Mouse (Mus musculus) lung, postnatal 36 days (tissue): ENCODE data around the gene Rpl10a.

Experiments
- DNase-seq: peaks from one replicate; pipeline ENCODE4 v3.0.0; 2022; ENCODE audit warnings: mixed read lengths

The Rpl10a gene

DNA sequence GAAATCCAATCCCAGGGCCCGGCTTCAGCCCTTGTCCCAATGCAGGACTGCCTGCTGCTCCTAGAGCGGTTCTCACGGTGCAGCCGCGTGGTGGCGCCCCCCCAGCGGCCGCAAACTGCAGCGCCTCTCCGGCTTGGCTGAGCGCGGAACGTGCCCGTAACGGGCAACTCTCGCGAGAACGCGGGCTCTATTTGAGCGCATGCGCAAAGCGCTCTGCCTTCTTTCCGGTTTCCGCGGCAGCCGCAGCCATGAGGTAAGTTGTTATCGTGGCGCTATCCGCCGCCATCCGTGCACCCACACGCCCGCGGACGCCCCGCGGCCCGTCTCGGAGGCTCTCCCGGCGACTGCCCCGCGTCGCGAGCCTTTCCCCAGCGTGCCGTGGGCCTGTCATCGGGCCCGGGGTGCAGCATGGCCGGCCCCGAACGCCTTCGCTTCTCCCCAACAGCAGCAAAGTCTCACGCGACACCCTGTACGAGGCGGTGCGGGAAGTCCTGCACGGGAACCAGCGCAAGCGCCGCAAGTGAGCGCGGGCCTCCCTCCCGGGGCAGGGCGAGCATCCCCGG, at the start of gene Rpl10a:
Rpl10a (plus strand) TSS at position 106 of the 563 bp plus-strand sequence.
- DNase-seq = peak; percentile 98

- DNase-seq = no peak
These were observed 49.0 kb upstream of the Rpl10a start for GRCm38 (mm10) chr17:28279236-28279635.

GRCm38 (mm10) chr17:28279780-28280422, 48.4 kb upstream of the Rpl10a start:
- peak; percentile 80 for DNase-seq

- no peak for DNase-seq
These were observed 47.9 kb upstream of the Rpl10a start for GRCm38 (mm10) chr17:28280423-28280800.

- DNase-seq = no peak
These were observed 47.4 kb upstream of the Rpl10a start for GRCm38 (mm10) chr17:28280831-28281377.

DNA sequence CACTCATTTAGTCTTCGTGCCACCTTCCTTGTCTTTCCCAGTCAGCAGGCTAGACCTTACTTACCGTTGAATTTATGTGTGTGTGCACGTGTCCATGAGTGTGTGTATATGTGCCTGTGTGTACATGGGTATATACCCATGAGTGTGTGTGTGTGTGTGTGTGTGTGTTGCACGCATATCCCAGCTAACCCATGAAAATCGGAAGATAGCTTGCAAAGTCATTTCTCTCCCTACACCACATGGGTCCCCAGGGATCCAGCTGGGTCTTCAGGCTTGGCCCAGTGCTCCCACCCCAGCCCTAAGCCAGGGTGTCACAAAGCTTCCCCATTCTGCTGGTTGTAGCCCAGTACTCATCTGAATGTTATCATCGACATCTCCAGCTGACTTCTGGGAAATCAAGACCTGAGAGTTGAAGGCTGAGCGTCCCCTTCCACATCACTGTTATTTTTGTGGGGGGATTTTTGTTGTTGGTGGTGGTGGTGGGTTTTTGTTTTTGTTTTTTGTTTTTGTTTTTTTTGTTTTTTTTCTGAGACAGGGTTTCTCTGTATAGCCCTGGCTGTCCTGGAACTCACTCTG, 46.3 kb upstream of the Rpl10a start:
- no peak for DNase-seq

DNA sequence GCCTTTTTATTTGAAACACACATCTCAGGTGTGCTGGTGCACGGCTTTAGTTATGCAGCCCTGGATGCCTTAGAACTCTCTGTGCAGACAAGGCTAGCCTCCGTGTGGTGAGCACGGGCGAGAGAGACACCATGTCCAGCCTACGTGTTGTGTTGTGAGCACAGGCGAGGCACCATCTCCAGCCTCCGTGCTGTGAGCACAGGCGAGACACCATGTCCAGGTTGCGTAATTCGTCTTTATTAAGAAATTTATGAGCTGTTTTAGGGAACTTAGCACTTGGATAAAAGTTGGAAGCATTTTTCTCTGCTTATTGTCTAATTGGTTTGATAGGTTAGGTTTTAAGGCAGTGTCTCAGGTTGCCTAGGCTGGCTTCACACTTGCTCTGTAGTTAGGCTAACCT, 45.1 kb upstream of the Rpl10a start:
- no peak for DNase-seq

DNA sequence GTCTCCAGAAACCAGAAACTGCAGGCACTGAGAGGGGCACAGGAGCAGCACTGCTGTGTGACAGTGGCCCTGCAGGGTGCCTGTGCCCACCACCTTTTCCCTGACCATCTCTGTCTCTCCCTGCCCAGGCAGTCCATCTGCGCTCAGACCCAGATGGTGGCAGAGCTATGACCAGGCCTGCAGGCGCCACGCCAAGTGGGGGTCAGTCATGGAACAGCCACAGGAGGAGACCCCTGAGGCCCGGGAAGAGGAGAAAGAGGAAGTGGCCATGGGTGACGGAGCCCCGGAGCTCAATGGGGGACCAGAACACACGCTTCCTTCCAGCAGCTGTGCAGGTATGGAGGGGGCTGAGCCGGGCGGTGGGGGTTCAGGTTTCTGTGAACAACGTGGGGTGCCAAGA, 42.1 kb upstream of the Rpl10a start:
- DNase-seq = no peak

GRCm38 (mm10) chr17:28286964-28287363, 41.3 kb upstream of the Rpl10a start:
- no peak for DNase-seq

GRCm38 (mm10) chr17:28287578-28287977, 40.7 kb upstream of the Rpl10a start:
- DNase-seq = no peak

DNA sequence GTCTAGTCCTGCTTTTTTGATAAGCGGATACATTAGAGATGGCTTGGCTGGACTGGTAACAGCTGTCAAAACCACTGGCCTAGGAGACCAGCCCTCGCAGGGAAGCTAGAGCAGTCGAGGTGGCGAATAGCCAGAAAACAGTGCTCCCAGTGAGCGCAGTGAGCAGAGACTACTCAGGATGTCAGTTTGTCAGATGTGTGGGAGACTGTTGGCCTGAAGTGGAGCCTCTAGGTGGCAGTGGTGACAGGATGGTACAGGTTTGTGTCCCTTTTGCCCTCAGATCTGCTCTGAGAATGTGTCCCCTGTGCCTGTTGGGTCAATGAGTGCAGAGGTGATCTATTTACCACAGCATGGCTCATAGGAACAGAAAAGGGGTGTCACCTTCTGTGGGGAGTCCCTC, 40.3 kb upstream of the Rpl10a start:
- DNase-seq = peak; percentile 25

- peak; percentile 56 for DNase-seq
These were observed 38.0 kb upstream of the Rpl10a start for GRCm38 (mm10) chr17:28290262-28290661.

- DNase-seq = peak; percentile 65
These were observed 37.6 kb upstream of the Rpl10a start for GRCm38 (mm10) chr17:28290671-28291070.

DNA sequence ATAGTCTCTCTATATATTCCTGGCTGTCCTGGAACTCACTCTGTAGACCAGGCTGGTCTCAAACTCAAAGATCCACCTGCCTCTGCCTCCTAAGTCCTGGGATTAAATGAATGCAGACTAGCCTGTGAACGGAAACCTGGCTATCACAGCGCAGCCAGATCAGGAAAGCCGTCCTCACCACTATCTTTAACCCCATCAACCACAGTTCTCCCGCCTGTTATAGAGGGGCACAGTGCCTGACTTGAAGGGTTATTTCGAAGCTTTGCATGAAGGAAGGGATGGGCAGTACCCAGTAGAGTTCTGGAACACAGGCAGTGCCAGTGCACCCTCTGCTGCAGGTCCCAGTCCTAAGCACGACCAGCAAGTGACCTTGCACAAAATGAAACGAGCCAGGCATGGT, 36.9 kb upstream of the Rpl10a start:
- DNase-seq = no peak

DNA sequence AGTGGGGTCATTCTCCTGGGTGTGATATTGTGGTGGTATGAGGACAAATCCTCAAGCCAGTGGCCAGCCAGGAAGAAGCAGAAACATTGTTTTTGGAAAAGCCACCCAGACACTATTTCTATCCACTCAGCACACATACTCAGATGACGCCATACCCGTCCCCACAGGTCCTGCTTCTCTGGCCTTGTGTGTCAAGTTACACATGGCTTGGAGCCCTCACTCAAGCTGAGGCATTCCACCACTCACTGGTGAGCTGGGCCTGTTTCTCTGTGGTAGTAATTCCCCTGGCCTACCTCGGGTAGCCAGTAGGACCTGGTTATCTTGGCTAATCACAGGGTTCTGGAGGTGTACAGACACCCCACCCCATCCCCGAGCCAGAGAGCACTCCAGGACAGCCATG, 34.6 kb upstream of the Rpl10a start:
- no peak for DNase-seq

GRCm38 (mm10) chr17:28294449-28295333, 33.6 kb upstream of the Rpl10a start:
- DNase-seq = peak; percentile 66

DNA sequence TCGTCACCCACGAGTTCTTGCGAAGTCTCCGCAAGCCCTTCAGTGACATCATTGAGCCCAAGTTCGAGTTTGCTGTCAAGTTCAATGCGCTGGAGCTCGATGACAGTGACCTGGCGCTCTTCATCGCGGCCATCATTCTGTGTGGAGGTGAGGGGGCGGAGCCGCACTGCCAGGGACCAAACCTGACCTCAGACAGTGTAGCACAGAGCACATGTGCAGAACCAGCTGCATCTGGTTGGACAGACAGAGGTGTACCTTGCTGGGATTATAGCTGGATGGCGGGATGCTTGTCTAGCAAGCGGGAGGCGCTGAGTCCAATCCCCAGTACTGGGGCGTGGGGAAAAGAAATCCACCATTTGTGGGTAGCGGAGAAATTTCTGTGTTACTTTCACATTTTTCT, 29.4 kb upstream of the Rpl10a start:
- no peak for DNase-seq

DNA sequence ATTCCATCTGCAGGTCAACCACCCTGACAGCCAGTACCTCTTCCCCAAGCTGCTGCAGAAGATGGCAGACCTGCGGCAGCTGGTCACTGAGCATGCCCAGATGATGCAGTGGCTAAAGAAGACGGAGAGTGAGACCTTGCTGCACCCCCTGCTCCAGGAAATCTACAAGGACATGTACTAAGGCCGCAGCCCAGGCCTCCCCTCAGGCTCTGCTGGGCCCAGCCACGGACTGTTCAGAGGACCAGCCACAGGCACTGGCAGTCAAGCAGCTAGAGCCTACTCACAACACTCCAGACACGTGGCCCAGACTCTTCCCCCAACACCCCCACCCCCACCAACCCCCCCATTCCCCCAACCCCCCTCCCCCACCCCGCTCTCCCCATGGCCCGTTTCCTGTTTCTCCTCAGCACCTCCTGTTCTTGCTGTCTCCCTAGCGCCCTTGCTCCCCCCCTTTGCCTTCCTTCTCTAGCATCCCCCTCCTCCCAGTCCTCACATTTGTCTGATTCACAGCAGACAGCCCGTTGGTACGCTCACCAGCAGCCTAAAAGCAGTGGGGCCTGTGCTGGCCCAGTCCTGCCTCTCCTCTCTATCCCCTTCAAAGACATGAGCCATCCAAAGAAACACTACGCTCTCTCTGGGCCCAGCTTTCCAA, 28.5 kb upstream of the Rpl10a start:
- no peak for DNase-seq

DNA sequence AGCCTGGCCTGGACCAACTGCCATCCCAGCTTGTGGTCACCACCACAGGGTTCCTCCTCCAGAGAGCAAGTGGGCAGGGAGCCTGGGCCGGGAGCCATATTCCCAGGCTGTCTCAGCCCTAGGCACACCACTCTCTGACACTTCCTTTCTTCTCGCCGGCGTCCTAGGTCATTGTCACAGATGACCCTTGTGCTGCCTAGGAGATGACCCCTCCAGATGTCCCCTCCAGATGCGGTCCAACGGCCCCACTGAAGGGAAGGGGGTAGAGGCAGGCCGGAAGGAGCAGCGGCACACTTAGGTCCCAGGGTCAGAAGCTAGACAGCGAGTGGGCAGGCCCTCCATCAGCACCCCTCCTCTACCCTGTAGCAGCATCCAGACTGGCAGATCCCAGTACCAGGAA, 27.9 kb upstream of the Rpl10a start:
- peak; percentile 29 for DNase-seq

DNA sequence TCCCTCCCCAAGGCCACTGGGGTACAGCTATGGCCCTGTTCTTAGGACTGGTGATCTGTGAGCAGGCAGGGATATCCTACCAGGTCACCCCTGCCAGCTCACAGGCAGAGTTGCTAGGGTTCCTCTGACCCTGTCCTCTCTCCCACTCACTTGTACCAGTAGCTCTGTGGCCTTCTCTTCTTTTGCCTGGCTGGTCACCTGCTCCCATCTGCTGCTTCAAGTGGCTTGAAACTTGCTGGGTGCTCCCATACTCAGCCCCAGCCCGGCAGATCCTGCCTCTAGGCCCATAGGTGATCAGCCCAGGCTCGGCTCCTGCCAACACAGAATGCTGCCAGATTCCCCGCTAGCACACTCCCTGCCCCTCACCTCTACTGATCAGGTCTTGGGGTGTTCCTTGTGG, 27.4 kb upstream of the Rpl10a start:
- peak; percentile 52 for DNase-seq

- no peak for DNase-seq
These were observed 23.1 kb upstream of the Rpl10a start for GRCm38 (mm10) chr17:28305172-28305571.

- DNase-seq = peak; percentile 96
These were observed 19.7 kb upstream of the Rpl10a start for GRCm38 (mm10) chr17:28308297-28309195.
